Mouse (Mus musculus) embryo, embryonic 11.5 days (tissue): ENCODE measurements around the gene Tmem135.
A peak's percentile ranks its signal among the peaks of the same experiment; 100 is the strongest.

Source experiments
- DNase-seq: peaks from one replicate; pipeline ENCODE4 v3.0.0-alpha.2; 2012; ENCODE audit warnings: low read depth, low spot score

The Tmem135 gene

DNA sequence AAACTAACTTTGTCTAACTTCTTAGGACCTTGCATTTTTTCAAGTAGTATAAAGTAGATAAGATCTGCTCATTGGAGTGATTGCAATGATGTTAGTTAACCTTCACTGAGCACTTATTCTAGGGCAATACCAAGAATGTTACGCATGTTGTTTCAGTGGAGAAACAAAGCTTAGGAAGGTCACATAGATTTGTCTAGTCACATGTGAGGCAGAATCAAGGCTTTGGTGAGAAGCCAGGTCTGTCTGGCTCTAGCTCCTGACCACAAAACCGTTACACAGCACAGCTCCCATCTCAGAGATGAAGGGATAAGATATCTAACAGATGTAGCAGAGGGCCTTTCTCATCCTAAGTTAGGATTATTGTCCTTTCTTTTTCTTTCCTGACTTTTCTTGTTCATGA lies 13.4 kb downstream of the Tmem135 start:
- DNase-seq: no peak

DNA sequence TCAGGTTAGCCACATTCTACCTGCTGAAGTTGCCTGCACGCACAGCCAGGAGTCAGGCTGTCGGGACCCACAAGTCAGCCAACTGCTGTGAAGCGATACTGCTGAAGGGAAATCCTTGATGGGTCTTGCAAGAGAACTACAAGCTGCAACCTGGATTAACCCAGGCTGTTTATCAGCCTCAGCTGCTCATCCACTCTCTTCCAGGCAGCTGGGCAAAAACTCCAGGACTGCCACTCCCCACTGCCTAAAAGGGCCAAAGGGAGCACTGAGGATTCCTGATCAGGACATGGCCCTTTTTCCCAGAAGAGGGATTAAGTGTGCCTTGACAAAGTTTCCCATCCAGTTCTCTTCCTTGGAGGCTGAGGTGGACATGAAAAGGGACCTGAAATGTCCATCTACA lies 15.0 kb downstream of the Tmem135 start:
- no peak for DNase-seq

DNA sequence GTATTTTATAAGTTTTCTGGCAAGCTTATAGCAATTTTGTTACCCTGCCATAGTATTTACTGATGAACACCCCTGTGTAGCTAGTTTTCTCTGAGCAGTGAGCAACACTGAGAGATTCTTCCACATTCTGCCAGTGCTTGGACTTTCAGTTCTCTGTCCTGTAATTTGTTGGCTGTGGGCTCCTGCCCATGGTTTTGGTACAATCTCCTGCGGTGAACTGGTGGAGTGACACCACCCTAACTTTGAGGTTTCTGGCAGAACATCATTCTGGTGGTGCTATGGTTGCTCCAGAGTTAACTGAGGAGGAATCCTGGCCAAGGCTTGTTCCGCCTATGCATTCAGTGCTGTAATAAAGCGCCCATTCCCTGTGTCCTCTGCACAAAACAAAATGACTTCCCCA lies 21.1 kb downstream of the Tmem135 start:
- no peak for DNase-seq

DNA sequence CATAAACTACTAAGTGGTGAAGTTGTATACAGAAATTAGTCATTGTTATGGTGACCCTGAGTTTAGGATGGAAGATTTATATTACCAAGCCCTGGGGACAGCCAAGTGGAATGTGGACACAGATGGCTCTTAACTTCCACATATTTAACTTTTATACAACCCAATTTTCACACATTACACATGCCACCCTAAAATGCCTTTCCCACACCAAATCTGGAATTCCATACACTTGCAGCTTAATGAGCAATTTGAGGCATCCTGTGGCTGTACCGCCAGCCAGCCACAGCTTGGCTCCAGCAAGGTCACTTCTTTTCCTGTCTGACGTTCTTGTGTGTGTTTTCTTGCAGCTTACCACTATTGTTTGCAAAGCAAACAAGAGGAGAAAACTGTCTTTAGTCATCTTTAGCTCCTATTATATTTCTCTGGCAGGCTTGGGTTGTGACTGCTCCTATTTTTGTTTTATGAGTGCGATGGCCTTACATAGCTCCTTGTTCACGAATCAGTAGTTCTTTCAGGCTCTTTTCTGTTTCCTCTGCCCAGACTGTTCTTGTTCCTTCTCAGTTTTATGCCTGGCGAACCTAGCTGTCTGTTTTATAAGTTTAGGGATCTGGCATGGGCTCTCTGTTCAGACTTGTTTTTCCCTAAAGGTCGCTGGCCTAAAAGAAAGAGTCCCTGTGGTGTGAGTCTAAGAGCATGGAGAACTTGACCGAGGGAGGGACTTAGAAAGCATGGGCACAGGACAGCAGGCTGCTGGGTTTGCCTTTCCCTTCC lies 22.9 kb downstream of the Tmem135 start:
- no peak for DNase-seq

DNA sequence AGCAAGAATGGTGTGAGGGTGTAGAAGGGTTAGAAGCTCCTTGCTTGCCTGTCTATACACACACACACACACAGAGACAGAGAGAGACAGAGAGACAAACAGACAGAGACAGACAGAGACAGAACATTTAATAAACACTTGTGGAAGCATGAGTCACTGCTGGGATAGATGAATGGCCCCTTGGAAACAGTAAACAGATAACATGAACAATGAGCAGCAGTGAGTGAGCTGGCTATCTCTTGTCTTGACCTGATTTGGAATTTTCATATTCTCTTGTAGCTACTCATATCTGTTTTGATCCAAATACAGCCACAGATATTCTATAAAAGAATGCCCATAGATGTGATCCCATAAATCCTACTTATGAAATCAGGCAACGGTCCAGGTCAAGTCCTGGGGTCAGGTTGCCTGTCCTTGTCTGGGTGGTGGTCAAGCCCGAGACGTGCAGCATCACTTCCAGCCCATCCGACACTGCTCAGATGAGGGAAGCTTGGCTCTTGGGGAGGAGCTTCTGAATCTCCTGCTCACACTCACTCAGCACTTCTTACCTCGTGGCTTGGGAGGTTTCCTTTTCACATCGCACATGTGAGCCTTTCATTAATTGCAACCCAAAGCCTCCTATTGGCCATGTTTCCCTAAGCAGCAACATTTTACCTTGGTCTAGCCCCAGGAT lies 32.3 kb downstream of the Tmem135 start:
- no peak for DNase-seq

DNA sequence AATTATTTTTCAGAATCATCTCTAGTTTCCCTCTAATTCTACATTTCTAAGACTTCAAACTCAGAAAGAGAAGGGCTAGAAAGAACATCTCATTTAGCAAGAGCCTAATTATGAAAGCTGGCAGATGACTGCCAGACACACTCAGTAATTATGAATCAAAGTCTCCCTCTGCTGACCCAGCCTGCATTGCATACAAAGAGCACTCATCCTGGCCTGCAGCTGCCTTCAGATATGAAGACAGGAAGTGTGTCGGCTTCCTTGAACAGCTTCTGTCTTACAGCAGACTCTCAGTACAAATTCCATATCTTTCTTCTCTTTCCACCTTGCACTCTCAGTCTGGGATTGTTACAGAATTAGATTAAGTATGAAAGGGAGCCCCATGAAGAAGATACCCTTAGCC lies 33.1 kb downstream of the Tmem135 start:
- DNase-seq: no peak

DNA sequence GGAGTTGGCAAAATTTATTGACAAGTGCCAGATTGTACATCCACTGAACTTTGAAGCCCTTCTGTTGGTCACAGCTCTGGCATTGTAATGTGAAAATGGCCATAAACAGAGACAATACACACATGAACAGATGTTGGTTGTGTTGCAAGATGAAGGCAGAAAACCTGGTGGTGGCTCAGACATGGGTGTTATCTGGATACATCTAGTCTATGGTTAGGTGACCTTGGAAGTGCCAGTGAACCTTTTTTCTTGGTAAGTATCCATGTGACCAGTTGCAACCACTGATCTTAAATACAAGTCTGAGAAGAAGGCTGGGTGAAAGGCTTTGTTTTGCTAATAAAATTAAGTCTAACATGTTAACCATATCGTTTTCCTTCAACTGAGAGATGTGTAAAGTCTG lies 33.9 kb downstream of the Tmem135 start:
- no peak for DNase-seq

DNA sequence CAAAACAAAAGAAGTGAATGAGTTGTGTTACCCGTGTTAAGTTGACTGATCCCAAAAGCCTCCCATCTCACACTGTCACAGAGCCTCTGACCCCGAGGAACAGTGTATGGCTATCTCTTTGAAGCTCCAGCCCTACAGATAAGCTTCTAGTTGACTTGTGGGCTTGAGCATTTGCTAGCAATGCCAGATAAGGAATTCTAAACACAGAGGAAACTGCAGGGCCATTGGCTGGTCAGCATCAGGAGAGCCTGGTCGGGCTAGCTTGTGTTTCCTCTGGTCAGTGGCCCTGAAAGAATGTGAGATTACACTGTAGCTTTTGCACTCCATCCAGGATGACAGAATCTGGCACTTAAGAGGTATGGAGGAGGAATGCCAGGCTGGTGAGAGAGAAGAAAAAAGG lies 36.4 kb downstream of the Tmem135 start:
- no peak for DNase-seq

DNA sequence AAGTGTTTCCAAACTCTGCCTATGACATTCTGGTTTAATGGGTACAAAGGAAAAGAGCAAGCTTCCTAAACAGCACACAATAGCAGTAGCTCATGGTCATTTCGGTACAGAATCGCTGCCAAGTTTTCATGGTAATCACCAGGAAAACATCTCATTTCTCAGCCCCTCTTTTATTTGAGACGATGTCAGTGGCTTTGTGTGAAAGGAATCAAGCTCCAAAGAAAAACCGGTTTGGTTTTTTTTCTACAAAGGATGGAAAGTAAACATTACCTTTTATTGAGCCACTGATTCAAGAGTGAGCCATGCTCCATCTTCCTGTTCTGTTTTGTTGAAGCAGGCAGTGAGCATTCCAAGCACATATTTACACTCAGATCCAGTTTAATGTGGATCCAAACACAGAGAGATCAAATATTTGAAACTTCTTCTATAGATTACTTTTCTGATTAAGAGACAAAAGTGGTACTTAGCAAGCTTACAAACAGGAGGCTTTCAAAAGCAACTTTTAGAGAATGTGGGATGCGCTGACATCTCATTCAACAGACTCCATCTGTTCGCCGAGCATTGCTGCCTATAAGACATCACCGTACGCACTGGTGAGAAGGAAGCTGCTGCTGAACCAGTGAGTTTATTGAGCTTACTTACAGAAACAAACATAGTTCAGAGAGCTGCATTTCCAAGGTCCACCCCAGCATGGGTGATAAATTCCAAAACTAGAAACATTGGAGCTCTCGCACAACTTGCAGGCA lies 38.7 kb downstream of the Tmem135 start:
- no peak for DNase-seq

DNA sequence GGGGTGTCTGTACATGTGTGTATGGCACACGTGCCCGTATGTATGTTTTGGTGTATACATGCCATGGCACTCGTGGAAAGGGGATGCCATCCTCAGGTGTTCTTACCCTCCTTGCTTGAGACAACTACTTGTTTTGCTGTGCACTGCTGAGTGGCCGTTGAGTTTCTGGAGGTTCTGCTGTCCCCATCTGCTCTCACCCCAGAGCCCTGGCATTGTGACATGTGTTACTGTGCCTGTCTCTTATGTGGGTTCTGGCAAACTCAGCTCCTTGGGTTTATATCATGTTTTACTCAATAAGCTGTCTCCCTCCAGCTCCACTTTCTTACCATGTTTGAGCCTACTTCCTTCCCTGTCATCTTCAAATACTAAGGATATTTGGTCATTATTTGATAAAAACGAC lies 40.0 kb downstream of the Tmem135 start:
- DNase-seq: no peak

DNA sequence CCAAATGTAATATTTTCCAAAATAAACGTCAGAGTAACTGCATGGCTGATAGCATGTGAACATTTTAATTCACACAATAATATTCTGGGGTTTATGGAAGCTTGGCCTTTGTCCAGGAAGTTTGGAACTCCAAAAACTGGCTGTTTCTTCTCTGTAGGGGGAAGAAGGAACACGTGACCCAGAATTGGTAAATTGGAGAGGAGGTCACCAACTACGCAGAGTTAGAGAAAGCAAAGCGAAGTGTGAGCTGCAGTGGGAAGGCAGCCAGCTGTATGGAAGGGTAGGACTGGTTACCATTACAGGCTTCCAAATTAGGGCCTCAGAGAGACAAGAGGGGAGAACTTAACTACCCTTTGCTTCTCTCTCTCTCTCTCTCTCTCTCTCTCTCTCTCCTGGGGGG lies 47.7 kb downstream of the Tmem135 start:
- no peak for DNase-seq

DNA sequence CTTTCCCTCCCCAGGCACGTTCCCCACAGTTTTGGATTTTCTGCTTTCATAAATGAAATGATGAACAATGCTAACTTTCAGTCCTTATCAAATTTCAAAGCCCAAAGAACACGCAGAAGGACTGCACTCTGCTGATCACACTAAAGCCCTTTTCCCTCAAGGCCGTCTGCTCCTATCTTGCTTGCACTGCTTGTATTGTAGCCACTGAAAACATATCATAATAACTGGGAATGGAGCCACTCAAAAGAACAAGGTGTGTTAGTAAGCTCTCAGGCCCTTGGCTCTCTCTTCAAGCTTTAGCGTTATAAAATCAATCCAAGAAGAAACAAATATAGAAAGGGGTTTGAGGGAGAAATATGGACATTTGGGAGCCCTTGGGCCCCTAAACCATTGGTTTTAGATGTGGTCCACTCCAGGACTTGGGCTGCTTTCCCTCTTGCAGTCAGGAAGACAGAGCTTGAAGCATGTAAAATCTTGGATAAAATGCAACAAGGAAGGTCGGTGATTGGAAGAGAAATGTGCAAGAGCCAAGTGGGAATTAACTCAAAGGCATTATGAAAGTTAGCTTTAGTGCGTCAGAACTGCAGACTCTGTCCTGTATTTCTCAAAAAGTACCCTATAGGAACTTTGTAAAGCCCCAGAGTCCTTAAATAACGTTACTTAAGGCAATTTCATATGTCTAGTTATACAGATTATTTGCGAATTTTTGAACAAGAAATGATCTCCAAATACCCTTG lies 48.3 kb downstream of the Tmem135 start:
- DNase-seq: no peak

DNA sequence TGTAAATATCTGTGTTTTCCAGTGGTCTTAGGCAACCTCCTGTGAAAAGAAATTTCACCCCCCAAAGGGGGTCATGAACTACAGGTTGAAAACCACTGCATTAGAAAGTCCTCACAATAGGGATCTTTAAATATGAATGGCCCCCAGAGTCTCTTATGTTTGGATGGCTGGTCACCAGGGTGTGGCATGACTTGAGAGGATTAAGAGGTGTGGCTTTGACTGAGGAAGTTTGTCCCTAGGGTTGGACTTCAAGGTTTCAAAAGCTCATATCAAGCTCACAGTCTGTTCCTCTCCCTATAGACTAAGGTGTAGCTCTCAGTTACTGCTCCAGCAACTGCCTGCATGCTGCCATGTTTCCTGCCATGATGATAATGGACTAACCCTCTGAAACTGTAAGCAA lies 62.0 kb downstream of the Tmem135 start:
- DNase-seq: no peak

DNA sequence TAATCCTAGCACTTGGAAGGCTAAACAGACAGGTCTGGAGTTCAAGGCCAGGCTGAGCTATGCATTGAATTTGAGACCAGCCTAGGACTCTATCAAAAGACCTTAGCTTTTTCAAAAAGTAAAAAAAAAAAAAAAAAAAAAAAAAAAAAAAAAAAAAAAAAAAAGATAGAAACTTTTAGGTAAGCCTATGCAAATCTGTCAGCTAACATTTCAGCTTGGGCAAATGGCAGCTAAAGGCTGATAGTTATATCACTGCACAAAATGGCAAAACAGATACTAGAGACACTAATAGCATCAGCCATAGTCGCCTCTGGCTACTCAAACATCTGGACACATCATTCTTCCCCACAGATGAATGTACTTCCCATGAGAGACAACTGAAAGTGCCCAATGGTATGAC lies 64.2 kb downstream of the Tmem135 start:
- DNase-seq: no peak

DNA sequence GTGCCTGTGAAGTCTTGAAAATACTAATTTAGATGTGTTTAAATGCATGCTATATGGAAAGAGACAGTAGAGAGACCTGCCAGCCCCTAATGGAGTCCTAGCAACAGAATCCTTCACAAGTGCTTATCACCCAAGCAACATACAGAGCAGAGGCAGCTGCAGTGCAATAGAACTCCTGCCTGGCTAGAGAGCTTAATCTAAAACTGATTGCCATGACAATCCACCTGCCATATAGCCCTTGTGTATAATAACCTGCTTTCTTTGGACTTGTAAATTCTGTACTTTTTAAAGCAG lies 64.9 kb downstream of the Tmem135 start:
- no peak for DNase-seq

DNA sequence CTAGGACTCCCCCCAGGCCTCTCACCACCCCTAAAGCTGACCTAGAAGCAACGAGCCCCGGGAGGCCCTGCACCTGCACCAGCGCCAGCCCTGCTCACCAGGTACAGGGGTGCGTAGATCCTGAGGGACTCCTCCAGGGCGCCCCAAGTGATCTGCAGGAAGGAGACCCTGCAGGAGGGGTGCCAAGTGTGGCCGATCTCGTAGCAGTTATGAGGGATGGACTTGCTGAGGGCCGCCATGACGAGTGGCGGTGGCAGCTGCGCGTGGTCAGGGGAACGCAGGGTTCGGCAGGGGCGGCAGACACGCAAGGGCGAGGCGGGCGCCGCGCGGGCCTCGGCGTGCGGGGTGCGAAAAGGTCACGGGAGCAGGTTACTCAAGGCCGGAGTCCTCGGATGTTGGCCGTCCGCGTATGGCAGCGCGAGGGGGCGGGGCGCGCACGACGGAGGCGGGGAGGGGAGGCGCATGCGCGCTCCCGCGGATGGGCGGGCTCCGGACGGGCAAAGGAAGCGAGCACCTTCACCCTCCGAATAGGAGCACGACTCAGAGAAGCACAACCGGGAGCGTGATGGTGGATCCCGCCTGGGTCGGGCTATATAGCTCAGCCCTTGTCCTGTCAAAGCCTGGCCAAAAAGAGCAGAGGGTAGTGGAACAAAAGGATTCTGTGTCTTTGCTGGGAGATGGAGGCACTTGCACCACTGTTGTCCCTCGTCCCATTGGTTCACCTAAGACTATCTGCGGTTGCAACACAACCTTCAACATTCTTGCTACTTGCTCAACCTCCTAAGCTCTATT lies 65.5 kb downstream of the Tmem135 start:
- peak; percentile 74 for DNase-seq

DNA sequence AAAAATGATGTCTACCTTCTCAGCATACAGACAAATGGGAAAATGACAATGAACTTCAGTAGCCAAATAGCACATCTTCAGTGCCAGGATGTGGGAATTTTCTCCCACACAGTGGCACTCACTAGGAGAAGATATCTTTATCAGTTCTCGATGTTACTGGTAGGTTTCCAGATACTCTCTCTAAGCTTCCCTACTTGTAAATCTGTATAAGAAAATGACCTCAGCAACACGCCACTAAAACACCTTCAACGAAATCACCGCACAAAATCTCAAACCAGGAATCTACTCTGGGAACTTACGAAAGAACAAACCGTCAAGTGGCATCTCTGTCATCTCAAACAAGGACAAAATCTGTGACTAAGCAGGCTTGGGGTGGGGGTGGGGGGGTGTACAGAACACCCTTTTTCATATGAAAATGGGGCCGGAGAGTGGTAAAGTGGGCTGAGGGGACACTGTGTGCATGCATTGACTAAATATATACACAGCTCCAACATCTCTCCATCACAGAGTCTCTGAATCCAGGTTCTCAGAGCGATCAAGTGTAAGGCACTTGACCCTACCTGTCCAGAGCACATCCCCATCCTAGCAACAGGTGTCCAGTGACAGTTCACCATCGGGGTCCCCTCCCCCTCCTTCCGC lies 66.2 kb downstream of the Tmem135 start:
- no peak for DNase-seq

DNA sequence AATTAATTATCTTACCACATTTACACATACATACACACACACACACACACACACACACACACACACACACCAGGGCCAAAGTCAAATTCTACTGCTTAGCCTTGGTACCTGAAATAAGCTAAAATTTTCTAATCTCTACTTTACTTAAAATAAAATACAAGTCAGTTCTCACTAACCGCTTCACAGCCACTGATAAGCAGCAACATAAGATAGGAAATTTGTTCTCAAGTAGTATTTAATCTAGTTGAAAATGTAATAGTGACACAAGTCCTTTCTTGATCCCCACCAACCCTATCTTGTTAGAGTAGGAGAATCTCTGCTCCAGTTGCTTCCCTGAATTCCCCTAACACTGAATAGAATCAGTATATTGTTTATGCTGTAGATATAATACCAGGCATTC lies 67.6 kb downstream of the Tmem135 start:
- DNase-seq: no peak

DNA sequence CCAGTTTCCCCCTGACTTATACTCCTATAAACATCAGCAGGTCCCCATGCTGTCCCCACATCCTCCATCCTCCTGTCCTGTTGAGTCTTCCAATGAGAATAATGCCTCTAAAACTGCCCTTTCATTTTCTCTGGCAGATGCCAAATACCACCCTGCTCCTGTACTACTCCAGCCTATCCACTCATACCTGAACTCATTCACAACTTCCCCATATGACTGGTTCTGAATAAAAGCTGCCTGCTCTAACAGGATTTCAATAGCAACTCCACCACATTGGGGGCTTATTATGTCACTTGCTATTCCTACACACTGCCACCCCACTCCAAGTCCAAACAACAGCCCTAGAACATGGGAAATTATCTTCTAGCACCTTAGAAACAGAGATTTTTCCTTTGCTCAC lies 68.7 kb downstream of the Tmem135 start:
- DNase-seq: no peak

DNA sequence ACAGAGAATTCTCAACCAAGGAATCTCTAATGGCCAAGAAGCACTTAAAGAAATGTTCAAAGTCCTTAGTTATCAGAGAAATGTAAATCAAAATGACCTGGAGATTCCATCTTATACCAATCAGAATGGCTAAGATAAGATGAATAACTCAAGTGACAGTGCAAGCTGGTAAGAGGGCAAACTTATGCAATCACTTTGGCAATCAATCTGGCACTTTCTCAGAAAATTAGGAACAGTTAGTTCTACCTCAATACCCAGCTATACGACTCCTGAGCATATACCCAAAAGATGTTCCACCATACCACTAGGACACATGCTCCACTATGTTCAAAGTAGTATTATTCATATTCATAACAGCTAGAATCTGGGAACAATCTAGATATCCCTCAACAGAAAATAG lies 74.1 kb downstream of the Tmem135 start:
- DNase-seq: no peak

DNA sequence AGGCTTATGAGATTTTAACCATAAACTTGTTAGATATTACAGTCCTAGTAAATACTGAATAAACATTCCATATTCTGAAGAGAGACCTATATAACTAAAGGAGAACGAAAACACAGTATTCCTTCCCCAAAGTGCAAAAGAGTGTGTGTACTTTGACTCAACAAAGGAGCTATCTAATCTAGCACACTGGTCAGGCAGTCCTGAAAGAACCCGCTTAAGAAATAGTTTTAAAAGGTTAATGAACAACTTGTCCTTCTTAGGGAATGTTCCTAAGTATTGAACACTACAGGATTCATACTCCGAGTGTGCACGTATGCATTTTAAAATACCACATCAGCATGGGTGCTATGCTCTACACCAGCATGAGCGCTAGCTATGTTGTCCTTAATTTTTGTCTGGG lies 76.3 kb downstream of the Tmem135 start:
- no peak for DNase-seq
